Mouse (Mus musculus): ENCODE results near the gene Sh2d6.

- TF ChIP-seq CTCF (IDR thresholded peaks at IDR 0.05; ENCODE audit: low read depth, low read length) (no peak), EP300 (IDR thresholded peaks at IDR 0.05; ENCODE audit: insufficient read depth, low read depth, low read length) (0 out of 2 replicates have a peak, but pooled peaks have one; percentile 21), POLR2A (IDR thresholded peaks at IDR 0.05; ENCODE audit: insufficient read depth, low read length) (no peak)
Observed at GRCm38 (mm10) chr6:72487282-72487681, 34.2 kb downstream of the Sh2d6 start.
